14 mouse cellular contexts compared by ENCODE assay signal in the genomic region with DNA sequence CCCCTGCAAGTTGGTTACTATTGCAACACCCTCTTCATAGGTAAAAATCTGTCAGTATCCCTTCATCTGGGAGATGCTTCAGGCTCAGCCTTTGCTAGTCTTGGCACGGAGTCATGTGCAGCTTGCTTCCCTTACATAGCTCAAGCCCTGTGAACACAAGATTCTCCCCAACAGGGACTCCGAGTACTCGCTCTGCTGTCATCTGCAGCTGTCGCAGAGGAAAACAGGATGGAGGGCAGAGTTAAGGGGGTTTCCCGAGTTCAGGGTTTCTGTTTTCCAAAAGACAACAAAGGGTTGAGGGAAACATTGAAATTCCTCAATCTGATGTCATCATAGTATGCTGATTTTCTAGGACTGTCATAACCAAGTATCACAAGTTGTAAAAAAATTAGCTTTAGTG.
DNase-seq lines count a peak whose midpoint lies in the region; ATAC-seq and TF ChIP-seq lines count a peak whose summit lies in the region.
"Had no signal": no experiment of that assay in that cellular context is flagged by ENCODE, and none has a peak within 500 bp of the region (broad histone marks: within the 10 kb centered on the region; RNA-seq: fewer than 3 reads in every experiment).

No protein-coding gene starts in this region.

- ATAC-seq in hindbrain, postnatal 0 days, result peak; percentile 40; the same call in 1 of the 2 replicates
- no peak for ATAC-seq in neural tube, embryonic 13.5 days (ENCODE audit: low read depth)
- ATAC-seq in neural tube, embryonic 15.5 days (ENCODE audit: low FRiP score), result no peak
- ATAC-seq in lung, embryonic 14.5 days (ENCODE audit: insufficient read depth), result peak; percentile 69; the same call in 1 of the 2 replicates
- ATAC-seq: midbrain, embryonic 16.5 days had no signal

- no peaks in the 10 kb centered on the region for H3K27me3 ChIP-seq in hindbrain, postnatal 0 days (ENCODE audit: insufficient read depth, low read length)
- H3K27me3 ChIP-seq in hindbrain, embryonic 10.5 days (ENCODE audit: insufficient read depth, poor library complexity, severe bottlenecking), result no peaks in the 10 kb centered on the region
- no peaks in the 10 kb centered on the region for H3K27me3 ChIP-seq in neural tube, embryonic 13.5 days
- H3K27me3 ChIP-seq in neural tube, embryonic 15.5 days (replicated peaks), result no peaks in the 10 kb centered on the region
- no peaks in the 10 kb centered on the region for H3K27me3 ChIP-seq in lung, embryonic 14.5 days (ENCODE audit: insufficient read depth, low read length)
- H3K27me3 ChIP-seq: hindbrain, embryonic 13.5 days had no signal

- H3K27ac ChIP-seq in hindbrain, postnatal 0 days, result no peak overlapping the region
- no peak overlapping the region for H3K27ac ChIP-seq in hindbrain, embryonic 10.5 days
- H3K27ac ChIP-seq in neural tube, embryonic 13.5 days (replicated peaks), result peak overlapping the region; percentile 38; the same call in 1 of the 2 replicates
- no peak overlapping the region for H3K27ac ChIP-seq in neural tube, embryonic 15.5 days (replicated peaks)
- no peak overlapping the region for H3K27ac ChIP-seq in lung, embryonic 14.5 days (ENCODE audit: low read depth)
- H3K27ac ChIP-seq: forebrain, embryonic 10.5 days; gastrocnemius, adult 2 months; hindbrain, embryonic 13.5 days; liver, embryonic 15.5 days had no signal

- no peaks in the 10 kb centered on the region for H3K9me3 ChIP-seq in hindbrain, postnatal 0 days (ENCODE audit: low read length)
- H3K9me3 ChIP-seq in hindbrain, embryonic 10.5 days, result no peaks in the 10 kb centered on the region
- no peaks in the 10 kb centered on the region for H3K9me3 ChIP-seq in neural tube, embryonic 13.5 days
- no peaks in the 10 kb centered on the region for H3K9me3 ChIP-seq in neural tube, embryonic 15.5 days (replicated peaks)
- H3K9me3 ChIP-seq in lung, embryonic 14.5 days (ENCODE audit: low read depth, low read length), result no peaks in the 10 kb centered on the region
- H3K9me3 ChIP-seq: forebrain, embryonic 10.5 days; hindbrain, embryonic 13.5 days; liver, embryonic 15.5 days had no signal

- H3K4me3 ChIP-seq in hindbrain, postnatal 0 days (ENCODE audit: low read length), result no peak overlapping the region
- no peak overlapping the region for H3K4me3 ChIP-seq in hindbrain, embryonic 10.5 days
- no peak overlapping the region for H3K4me3 ChIP-seq in neural tube, embryonic 13.5 days
- H3K4me3 ChIP-seq in neural tube, embryonic 15.5 days (replicated peaks), result no peak overlapping the region
- no peak overlapping the region for H3K4me3 ChIP-seq in lung, embryonic 14.5 days (ENCODE audit: low read depth, low read length)
- H3K4me3 ChIP-seq: forebrain, embryonic 10.5 days; gastrocnemius, adult 2 months; hindbrain, embryonic 13.5 days; liver, embryonic 15.5 days had no signal

- 43% methylated on average over 5 of the region's 5 CpGs for WGBS in hindbrain, postnatal 0 days
- 73% methylated on average over 5 of the region's 5 CpGs for WGBS in hindbrain, embryonic 10.5 days
- 71% methylated on average over 5 of the region's 5 CpGs for WGBS in neural tube, embryonic 13.5 days
- WGBS in neural tube, embryonic 15.5 days, result 67% methylated on average over 5 of the region's 5 CpGs
- 40% methylated on average over 5 of the region's 5 CpGs for WGBS in lung, embryonic 14.5 days

- H3K4me1 ChIP-seq in hindbrain, postnatal 0 days (ENCODE audit: insufficient read depth, low read length), result peaks cover 5% of the 10 kb centered on the region; the same call in 1 of the 2 replicates
- peaks cover 3% of the 10 kb centered on the region; the same call in 1 of the 2 replicates for H3K4me1 ChIP-seq in hindbrain, embryonic 10.5 days (replicated peaks)
- peaks cover 10% of the 10 kb centered on the region; the same call in 1 of the 2 replicates for H3K4me1 ChIP-seq in neural tube, embryonic 13.5 days (replicated peaks)
- peaks cover 5% of the 10 kb centered on the region; the same call in 1 of the 2 replicates for H3K4me1 ChIP-seq in neural tube, embryonic 15.5 days
- no peaks in the 10 kb centered on the region for H3K4me1 ChIP-seq in lung, embryonic 14.5 days (ENCODE audit: insufficient read depth)
- H3K4me1 ChIP-seq: liver, embryonic 15.5 days had no signal

- no peak for TF ChIP-seq CTCF in hindbrain, postnatal 0 days (IDR thresholded peaks at IDR 0.05; ENCODE audit: low read depth)
- no peak for TF ChIP-seq CTCF in lung, embryonic 14.5 days (IDR thresholded peaks at IDR 0.05; ENCODE audit: low read depth)

- H3K4me2 ChIP-seq in hindbrain, postnatal 0 days (ENCODE audit: low read depth, low read length), result no peak overlapping the region
- H3K4me2 ChIP-seq in neural tube, embryonic 13.5 days, result no peak overlapping the region
- no peak overlapping the region for H3K4me2 ChIP-seq in neural tube, embryonic 15.5 days
- no peak overlapping the region for H3K4me2 ChIP-seq in lung, embryonic 14.5 days
- H3K4me2 ChIP-seq: hindbrain, embryonic 13.5 days; liver, embryonic 15.5 days had no signal

- no peak overlapping the region for H3K9ac ChIP-seq in hindbrain, postnatal 0 days (replicated peaks; ENCODE audit: low read length)
- H3K9ac ChIP-seq in neural tube, embryonic 13.5 days, result no peak overlapping the region
- no peak overlapping the region for H3K9ac ChIP-seq in neural tube, embryonic 15.5 days (replicated peaks)
- H3K9ac ChIP-seq in lung, embryonic 14.5 days, result no peak overlapping the region
- H3K9ac ChIP-seq: hindbrain, embryonic 13.5 days; liver, embryonic 15.5 days had no signal

- DNase-seq in hindbrain, postnatal 0 days (ENCODE audit: low spot score), result peak; percentile 59
- DNase-seq in hindbrain, embryonic 10.5 days (ENCODE audit: low spot score), result no peak
- DNase-seq in lung, embryonic 14.5 days, result peak; percentile 65
- no peak for DNase-seq in retina, embryonic 14.5 days (ENCODE audit: low spot score)
- DNase-seq in gastrocnemius, postnatal 10 days, result no peak
- DNase-seq: adrenal gland, postnatal 25 days; cerebellum, adult 11 months; gastrocnemius, adult 2 months had no signal

- H3K36me3 ChIP-seq in hindbrain, postnatal 0 days (ENCODE audit: insufficient read depth, low read length), result no peaks in the 10 kb centered on the region
- H3K36me3 ChIP-seq in hindbrain, embryonic 10.5 days, result no peaks in the 10 kb centered on the region
- H3K36me3 ChIP-seq in neural tube, embryonic 13.5 days, result no peaks in the 10 kb centered on the region
- H3K36me3 ChIP-seq in neural tube, embryonic 15.5 days, result no peaks in the 10 kb centered on the region
- no peaks in the 10 kb centered on the region for H3K36me3 ChIP-seq in lung, embryonic 14.5 days (ENCODE audit: insufficient read depth)
- H3K36me3 ChIP-seq: forebrain, embryonic 10.5 days; hindbrain, embryonic 13.5 days; liver, embryonic 15.5 days had no signal

Comparison
In these comparisons a context has a peak if more than half of its experiments do, and no peak if none do; other contexts are left out.
1. DNase-seq: peak in hindbrain, postnatal 0 days (single experiment) and lung, embryonic 14.5 days (single experiment); none in hindbrain, embryonic 10.5 days (single experiment), retina, embryonic 14.5 days (single experiment) and gastrocnemius, postnatal 10 days (single experiment).
2. ATAC-seq: peak in hindbrain, postnatal 0 days (single experiment) and lung, embryonic 14.5 days (single experiment); none in neural tube, embryonic 13.5 days (single experiment) and neural tube, embryonic 15.5 days (single experiment).